Mouse (Mus musculus) liver, postnatal 0 days (tissue): Measurements from ENCODE around the gene B430218F22Rik. TPM values are rescaled to one million over a fixed set of nuclear protein-coding genes. Genes with fewer than 3 reads are reported as not detected.
A peak's percentile ranks its signal among the peaks of the same experiment; 100 is the strongest.

Experiments
- ATAC-seq: fragments of 200-750 bp; cut with Nextera tagmentation; 2 replicates; pipeline ENCODE4 v1.8.0; 2017; ENCODE audit warnings: mild to moderate bottlenecking, moderate library complexity
- DNase-seq: peaks from one replicate; pipeline ENCODE4 v3.0.0-alpha.2; 2016
- H3K27ac ChIP-seq: fragments of 300-500 bp; sonication (generic); 2 replicates; pipeline ENCODE4 v1.5.1; 2014; ENCODE audit warnings: antibody characterized with exemption, moderate library complexity, mild to moderate bottlenecking, low read depth
- H3K27me3 ChIP-seq: fragments of 300-500 bp; sonication (generic); 2 replicates; pipeline ENCODE4 v1.6.1; 2014; ENCODE audit warnings: low read length, control low read depth, mixed read lengths; ENCODE audit not compliant: insufficient read depth
- H3K36me3 ChIP-seq: fragments of 300-500 bp; sonication (generic); replicated peaks from 2 replicates; pipeline ENCODE4 v1.6.1; 2014; ENCODE audit warnings: mild to moderate bottlenecking, control low read depth, low read length, moderate library complexity, mixed read lengths; ENCODE audit not compliant: insufficient read depth
- H3K4me1 ChIP-seq: fragments of 300-500 bp; sonication (generic); 2 replicates; pipeline ENCODE4 v1.6.1; 2014; ENCODE audit warnings: antibody characterized with exemption, mild to moderate bottlenecking, control low read depth; ENCODE audit not compliant: insufficient read depth
- H3K4me2 ChIP-seq: fragments of 300-500 bp; sonication (generic); 2 replicates; pipeline ENCODE4 v1.6.1; 2014; ENCODE audit warnings: low read depth, mild to moderate bottlenecking, low read length, moderate library complexity, mixed read lengths
- H3K4me3 ChIP-seq: fragments of 300-500 bp; sonication (generic); 2 replicates; pipeline ENCODE4 v1.5.1; 2014; ENCODE audit warnings: low read depth, low read length
- H3K9ac ChIP-seq: fragments of 300-500 bp; sonication (generic); replicated peaks from 2 replicates; pipeline ENCODE4 v1.6.1; 2014; ENCODE audit warnings: mild to moderate bottlenecking, moderate library complexity
- H3K9me3 ChIP-seq: fragments of 300-500 bp; sonication (generic); 2 replicates; pipeline ENCODE4 v1.6.1; 2016; ENCODE audit warnings: mild to moderate bottlenecking, control low read depth, low read length, mixed read lengths
- CTCF ChIP-seq: sonication (generic); IDR thresholded peaks from 2 replicates; pipeline ENCODE4 v1.5.1; 2016; ENCODE audit warnings: antibody characterized with exemption, low read depth
- EP300 ChIP-seq: IDR thresholded peaks from 2 replicates; pipeline ENCODE4 v1.6.1; 2016; ENCODE audit warnings: antibody characterized with exemption, low read depth, mild to moderate bottlenecking
- WGBS: fragments of 180-500 bp; shearing (Covaris S2); extraction: QIAGEN DNeasy Blood & Tissue Kit; methylation state at CpG from one replicate; pipeline ENCODE4 v1.1.7; 2014; ENCODE audit not compliant: insufficient replicate concordance; 5-methylcytosine and 5-hydroxymethylcytosine counted together
- polyA plus RNA-seq: library from polyadenylated mRNA; unstranded; fragments of >200 nt; fragmentation: Nextera tagmentation; extraction: Ambion mirVana; gene quantifications from 2 replicates; pipeline ENCODE4 v1.2.1, GENCODE M21; 2015

B430218F22Rik gene
- 0.65 and 1.0 TPM in 2 replicates for polyA plus RNA-seq

- TF ChIP-seq CTCF, result no peak
- peak; percentile 51; the same call in 1 of the 2 replicates for TF ChIP-seq EP300
- peak within 1 kb of the TSS; percentile 93 for H3K9ac ChIP-seq
- H3K9me3 ChIP-seq, result no peaks in the 10 kb centered on the region
- no peaks in the 10 kb centered on the region for H3K27me3 ChIP-seq
- H3K36me3 ChIP-seq, result peaks cover 29% of the 10 kb centered on the region
- peak within 1 kb of the TSS; percentile 82 for H3K4me2 ChIP-seq
- peak within 1 kb of the TSS; percentile 99 for H3K4me3 ChIP-seq
- ATAC-seq (peak; percentile 99), DNase-seq (peak; percentile 95)
- H3K27ac ChIP-seq, result peak within 1 kb of the TSS; percentile 67
- WGBS, result under 1% methylated on average over 83 of the region's 93 CpGs
- no peaks in the 10 kb centered on the region for H3K4me1 ChIP-seq
Observed at GRCm38 (mm10) chr13:118386511-118387447, at the start of gene B430218F22Rik, which contains the start of gene Mrps30. TSS of gene B430218F22Rik (plus strand) at chr13:118386630. TSS of gene Mrps30 (minus strand) at chr13:118387252.

GRCm38 (mm10) chr13:118350257-118350656 lies 36.2 kb upstream of the B430218F22Rik start:
- DNase-seq, result no peak
- peak; percentile 81 for TF ChIP-seq CTCF
- no peak for TF ChIP-seq EP300

GRCm38 (mm10) chr13:118350870-118351269 lies 35.6 kb upstream of the B430218F22Rik start:
- Histone ChIP-seq H3K27me3 (no peaks in the 10 kb centered on the region), H3K27ac (no peak overlapping the region), H3K9me3 (no peaks in the 10 kb centered on the region), H3K4me1 (no peaks in the 10 kb centered on the region), H3K9ac (no peak overlapping the region), H3K36me3 (no peaks in the 10 kb centered on the region), H3K4me3 (no peak overlapping the region), H3K4me2 (no peak overlapping the region)
- TF ChIP-seq EP300, result no peak
- no peak for TF ChIP-seq CTCF
- 78% methylated on average over 10 of the region's 10 CpGs for WGBS
- ATAC-seq (no peak), DNase-seq (no peak)

More at GRCm38 (mm10) chr13:118350257-118350656, 36.2 kb upstream of the B430218F22Rik start:
- H3K9me3 ChIP-seq, result no peaks in the 10 kb centered on the region
- no peak overlapping the region for H3K4me2 ChIP-seq
- WGBS, result 21% methylated on average over 10 of the region's 10 CpGs
- H3K36me3 ChIP-seq, result no peaks in the 10 kb centered on the region
- H3K4me1 ChIP-seq, result no peaks in the 10 kb centered on the region
- no peak overlapping the region for H3K4me3 ChIP-seq
- H3K27me3 ChIP-seq, result no peaks in the 10 kb centered on the region
- H3K9ac ChIP-seq, result no peak overlapping the region
- no peak overlapping the region for H3K27ac ChIP-seq
- no peak for ATAC-seq

GRCm38 (mm10) chr13:118363342-118363741 lies 23.1 kb upstream of the B430218F22Rik start:
- no peaks in the 10 kb centered on the region for H3K36me3 ChIP-seq
- no peaks in the 10 kb centered on the region for H3K27me3 ChIP-seq
- TF ChIP-seq CTCF, result no peak
- no peak for TF ChIP-seq EP300
- ATAC-seq (no peak), DNase-seq (no peak)
- no peak overlapping the region for H3K4me3 ChIP-seq
- no peaks in the 10 kb centered on the region for H3K4me1 ChIP-seq
- no peaks in the 10 kb centered on the region for H3K9me3 ChIP-seq
- no peak overlapping the region for H3K4me2 ChIP-seq
- 83% methylated on average over 6 of the region's 6 CpGs for WGBS
- no peak overlapping the region for H3K27ac ChIP-seq
- no peak overlapping the region for H3K9ac ChIP-seq

GRCm38 (mm10) chr13:118365774-118366173 lies 20.7 kb upstream of the B430218F22Rik start:
- no peaks in the 10 kb centered on the region for H3K4me1 ChIP-seq
- no peak overlapping the region for H3K4me3 ChIP-seq
- H3K36me3 ChIP-seq, result no peaks in the 10 kb centered on the region
- H3K27me3 ChIP-seq, result no peaks in the 10 kb centered on the region
- DNase-seq (no peak), ATAC-seq (no peak)
- TF ChIP-seq CTCF, result no peak
- no peak for TF ChIP-seq EP300
- WGBS, result 34% methylated on average over 1 of the region's 1 CpGs
- H3K9me3 ChIP-seq, result no peaks in the 10 kb centered on the region
- no peak overlapping the region for H3K4me2 ChIP-seq
- H3K27ac ChIP-seq, result no peak overlapping the region
- H3K9ac ChIP-seq, result no peak overlapping the region

GRCm38 (mm10) chr13:118372871-118373270 lies 13.6 kb upstream of the B430218F22Rik start:
- H3K9me3 ChIP-seq, result no peaks in the 10 kb centered on the region
- no peaks in the 10 kb centered on the region for H3K4me1 ChIP-seq
- no peak overlapping the region for H3K27ac ChIP-seq
- H3K27me3 ChIP-seq, result no peaks in the 10 kb centered on the region
- DNase-seq, result no peak
- 65% methylated on average over 4 of the region's 4 CpGs for WGBS
- TF ChIP-seq EP300 (no peak), CTCF (no peak)
- ATAC-seq, result no peak
- peaks cover 7% of the 10 kb centered on the region; the same call in 1 of the 2 replicates for H3K36me3 ChIP-seq
- H3K4me2 ChIP-seq, result no peak overlapping the region
- H3K4me3 ChIP-seq, result no peak overlapping the region
- H3K9ac ChIP-seq, result no peak overlapping the region
